Mouse (Mus musculus) frontal cortex, postnatal 36 days (tissue): ENCODE measurements at regions not wholly inside any gene's neighbourhood (a gene's known extent, or its start where the extent isn't known, plus 50 kb on each side); places are given as distances from the start of the nearest gene placed in this dataset.

Experiments
- DNase-seq, 2 experiments: peaks; one replicate each; pipeline ENCODE4 v3.0.0; 2022; ENCODE audit warnings: low spot score in 2 of 2

DNA sequence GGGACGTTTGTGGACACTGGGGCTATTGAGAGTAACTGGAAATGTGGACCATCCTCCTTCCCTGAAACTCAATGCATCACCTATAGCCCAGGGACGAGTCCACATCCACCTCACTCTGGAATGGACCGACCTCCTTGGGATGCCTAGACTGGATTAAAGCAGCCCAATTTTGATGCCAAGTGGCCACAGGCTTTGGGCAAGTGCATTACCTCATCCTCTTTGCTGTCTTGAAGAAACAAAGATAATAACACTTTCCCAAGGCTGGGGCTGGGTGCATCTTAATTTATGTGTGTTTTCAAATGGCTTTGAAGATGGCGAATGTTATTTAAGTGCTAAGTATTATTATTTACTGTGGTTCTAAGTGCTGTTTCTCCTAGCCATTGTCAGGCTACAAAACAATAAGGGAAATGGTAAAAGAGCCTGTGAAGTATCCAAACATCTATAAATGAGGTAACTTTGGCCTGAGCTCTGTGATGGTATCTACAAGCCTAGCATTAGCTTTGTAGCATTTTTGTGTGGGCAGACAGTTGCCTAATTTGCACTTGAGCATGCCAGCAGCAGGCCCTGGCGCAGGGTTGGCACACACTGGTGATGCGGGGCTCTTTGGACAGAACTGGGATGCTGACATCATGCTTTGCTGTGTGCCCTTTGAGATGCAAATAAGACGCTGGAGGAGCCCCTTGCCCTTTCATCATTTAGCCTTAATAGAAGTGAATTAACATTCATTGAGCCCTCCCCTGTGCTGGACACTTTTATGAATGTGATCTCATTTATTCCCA lies 1423.7 kb downstream of the Gsdmc2 start:
- peak in 1 of 2 experiments; percentile 2 for DNase-seq

DNA sequence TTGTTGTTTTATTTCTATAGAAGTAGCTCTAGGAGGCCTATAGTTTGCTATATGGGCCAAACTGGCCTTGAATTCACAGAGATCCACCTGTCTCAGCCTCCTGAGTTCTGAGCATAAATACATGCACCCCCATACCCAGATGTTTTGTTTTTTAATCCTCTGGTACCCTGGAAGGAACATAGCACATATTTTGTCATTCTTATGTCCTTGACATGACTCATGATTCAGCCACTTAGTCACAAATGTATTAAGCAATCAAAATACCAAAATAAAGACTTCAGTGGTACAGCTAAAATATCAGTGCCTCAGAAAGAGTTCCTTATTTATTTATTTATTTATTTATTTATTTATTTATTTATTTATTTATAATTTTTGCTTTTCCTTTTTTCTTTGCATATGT lies 1428.3 kb downstream of the Gsdmc2 start:
- DNase-seq: no peak

DNA sequence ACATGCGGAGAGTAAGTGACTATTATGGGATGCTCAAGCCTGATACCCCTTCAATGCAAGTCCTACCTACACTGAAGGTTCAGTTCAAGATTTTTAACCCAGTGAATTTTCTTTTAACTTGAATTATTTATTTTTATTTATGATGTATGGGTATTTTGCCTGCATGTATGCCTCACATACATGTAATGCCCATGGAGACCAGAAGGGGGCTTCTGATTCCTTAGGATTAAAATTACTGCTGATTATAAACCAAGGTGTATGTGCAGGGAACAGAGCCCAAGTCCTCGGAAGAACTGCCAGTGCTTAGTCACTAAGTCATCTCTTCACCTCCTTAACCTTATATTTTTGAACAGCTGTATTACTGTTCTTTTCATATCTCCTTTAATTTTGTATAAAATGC lies 1431.3 kb downstream of the Gsdmc2 start:
- no peak for DNase-seq

DNA sequence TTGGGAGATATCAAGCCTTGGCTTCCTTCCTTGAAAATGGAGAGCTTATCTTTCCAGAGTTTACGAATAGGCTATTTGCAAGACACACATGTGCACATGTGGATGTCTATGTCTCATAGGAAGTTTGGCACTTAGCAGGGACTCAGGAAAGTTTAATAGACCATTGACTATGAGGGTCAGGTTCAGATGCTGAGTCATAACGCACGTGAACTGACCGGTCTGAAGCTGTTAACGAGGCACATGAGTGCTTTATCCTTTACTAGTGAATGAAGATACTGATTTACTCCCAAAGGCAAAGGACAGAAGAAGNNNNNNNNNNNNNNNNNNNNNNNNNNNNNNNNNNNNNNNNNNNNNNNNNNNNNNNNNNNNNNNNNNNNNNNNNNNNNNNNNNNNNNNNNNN lies 1442.8 kb downstream of the Gsdmc2 start:
- DNase-seq: no peak

DNA sequence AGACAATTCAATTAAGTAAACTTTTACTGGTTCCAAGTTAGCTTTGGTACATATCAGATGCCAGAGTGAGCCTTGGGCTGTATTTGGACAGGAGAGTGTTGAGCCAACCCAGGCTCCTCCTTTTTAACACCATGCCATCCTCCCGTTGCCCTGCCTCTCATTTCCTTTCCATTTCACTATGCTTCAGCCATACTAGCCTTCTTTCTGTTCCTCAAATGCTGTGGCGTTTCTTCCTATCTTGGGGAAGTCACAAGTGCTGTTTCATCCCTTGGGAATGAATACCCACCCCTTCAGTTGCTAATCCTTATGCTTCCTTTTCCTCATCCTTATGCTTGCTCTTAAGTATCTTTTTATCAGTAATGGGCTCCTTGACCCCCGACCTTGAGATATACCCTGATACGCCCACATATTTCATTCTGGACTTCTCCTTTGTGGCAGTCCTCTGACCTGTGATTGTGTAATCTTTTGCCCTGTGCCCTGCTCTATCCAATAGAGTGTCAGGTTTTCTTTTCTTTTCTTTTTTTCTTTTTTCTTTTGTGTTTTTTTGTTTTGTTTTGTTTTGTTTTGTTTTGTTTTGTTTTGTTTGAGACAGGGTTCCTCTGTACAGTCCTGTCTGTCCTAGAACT lies 1443.9 kb downstream of the Gsdmc2 start:
- DNase-seq: no peak

DNA sequence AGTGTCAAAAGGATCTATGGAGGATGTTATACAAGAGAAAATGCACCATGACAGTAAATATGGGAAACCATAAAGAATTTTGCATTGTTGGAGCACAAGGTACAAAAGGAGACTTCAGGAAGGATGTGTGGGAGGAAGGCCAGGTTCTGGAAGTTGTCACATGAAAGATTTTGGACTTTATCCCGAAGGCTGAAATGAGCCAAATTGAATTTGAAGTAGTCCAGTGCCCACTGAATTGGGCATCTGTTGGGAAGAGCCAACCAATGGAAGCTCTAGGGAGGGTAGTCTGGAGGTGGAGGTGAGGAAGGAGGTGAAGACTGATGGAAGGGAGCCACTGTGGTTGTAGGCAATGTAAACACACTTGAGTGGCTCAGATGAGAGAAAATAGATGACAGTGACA lies 1445.6 kb downstream of the Gsdmc2 start:
- DNase-seq: no peak

DNA sequence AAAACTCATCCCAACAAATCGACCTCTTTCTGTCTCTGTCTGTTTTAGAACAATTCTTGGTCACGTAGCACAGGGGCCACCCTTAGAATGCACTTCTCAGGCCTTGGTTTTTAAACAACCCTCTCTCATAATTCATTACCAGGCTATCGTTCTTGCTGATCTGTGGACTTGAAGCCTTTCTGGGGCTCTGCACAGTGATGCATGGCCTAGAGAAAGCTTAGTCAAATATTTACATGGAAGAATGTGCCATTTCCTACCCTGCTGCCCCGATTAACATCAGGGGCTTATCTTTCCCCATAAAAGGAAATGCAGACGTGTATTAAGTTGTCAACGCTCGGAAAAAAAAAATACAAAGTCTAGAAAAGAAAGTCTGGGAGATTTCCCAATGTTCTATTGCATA lies 1448.0 kb downstream of the Gsdmc2 start:
- DNase-seq: no peak

DNA sequence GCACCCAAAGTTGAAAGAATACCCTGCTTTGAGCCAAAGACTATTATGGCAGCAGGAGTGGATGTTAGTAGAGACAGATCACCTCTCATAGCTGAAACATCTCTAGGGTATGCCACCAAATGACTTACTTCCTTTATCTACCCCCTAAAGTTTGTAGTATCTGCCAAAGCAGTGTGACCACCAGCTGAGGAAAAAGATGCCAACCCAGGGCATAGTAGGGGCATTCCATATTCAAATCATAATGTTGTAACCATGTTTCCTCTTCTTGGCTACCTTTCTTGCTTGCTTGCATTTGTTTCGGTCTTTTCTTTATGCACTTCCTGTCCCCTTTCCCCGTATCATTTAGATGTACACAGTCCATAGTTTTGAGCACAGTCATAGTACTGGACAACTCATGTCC lies 1449.6 kb downstream of the Gsdmc2 start:
- no peak for DNase-seq

DNA sequence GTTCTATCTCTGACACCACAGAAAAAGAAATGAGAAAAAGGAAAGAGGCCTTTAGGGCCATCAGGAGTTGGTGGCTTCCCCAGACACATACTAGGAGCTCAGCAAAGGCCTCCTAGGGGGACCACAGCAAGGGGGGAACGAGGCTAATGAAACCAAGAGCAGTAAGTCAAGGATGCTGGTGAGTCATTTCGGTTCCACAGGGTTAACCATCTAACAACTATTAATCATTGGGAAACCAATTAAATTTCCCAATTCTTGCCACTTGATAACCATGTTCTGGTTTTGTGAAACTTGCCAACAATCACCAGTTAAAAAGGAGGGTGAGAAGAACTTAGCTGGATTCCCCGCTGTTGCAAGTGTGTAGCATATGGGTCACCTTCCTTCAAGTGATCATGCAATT lies 1451.6 kb downstream of the Gsdmc2 start:
- no peak for DNase-seq

DNA sequence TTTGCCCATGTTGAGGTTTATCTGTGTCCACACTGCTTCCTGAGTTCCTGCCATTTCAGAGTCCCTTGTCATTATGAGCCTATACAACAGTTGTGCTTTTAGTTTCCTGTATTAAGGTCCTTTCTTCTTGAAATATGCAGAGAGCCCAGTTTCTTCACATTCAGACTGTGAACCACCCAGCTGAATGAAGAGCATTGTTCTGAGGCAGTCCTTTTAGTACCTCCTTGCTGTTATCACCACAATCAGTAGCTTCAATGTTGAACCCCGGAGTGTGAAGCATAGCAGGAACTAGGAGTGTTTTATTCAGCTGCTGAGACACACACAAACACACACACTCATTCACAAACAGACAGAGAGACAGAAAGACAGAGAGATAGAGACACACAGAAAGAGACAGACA lies 1452.1 kb downstream of the Gsdmc2 start:
- no peak for DNase-seq

DNA sequence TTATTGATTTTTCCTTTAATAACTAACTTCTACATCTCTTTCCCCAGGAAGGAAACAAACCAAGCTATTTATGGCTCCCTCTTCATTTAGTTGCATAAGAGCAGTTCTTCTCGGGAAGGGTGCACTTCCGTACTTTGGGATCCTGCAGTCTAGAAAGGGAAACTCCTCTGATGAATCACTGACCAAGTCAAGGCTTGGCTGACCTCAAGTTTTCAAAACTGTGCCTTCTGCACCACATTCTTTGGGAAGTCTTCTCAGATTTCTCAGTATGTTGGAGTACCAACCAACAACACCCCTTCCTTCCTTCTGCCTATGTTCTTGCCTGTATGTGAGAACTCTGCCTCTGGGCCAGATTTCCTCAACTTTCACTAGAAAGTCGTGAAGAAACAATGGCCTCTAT lies 1452.6 kb downstream of the Gsdmc2 start:
- DNase-seq: no peak

DNA sequence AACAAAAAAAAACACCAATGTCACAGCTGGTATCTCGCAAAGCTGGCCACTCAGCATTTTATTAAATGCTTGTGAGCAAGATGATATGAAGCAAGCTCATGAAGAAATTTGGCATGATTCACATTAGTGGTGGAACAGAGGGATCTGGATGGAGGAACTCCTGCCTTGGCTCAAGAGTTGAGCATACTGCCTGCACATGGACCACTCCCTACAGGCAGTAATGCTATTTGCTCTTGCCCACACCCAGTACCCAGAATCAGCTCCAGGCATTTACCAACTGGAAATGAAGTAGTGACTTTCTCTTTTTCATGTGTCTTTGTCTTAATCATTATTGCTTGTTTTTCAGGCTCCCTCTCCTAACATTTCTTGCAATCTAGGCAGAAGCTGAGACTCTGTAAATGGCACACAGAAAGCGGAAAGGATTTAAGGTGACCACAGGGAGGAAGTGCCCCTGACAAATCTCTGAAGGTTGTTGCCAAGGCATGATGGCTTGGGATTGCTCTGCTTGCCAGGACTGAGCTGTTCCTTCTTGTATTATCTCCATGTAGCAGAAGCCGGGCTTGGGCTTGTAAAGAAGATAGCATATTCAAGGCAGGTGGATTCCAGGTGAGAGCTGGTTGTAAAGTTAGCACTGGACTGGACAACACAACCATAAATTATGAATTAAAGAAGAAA lies 1455.4 kb downstream of the Gsdmc2 start:
- DNase-seq: no peak

DNA sequence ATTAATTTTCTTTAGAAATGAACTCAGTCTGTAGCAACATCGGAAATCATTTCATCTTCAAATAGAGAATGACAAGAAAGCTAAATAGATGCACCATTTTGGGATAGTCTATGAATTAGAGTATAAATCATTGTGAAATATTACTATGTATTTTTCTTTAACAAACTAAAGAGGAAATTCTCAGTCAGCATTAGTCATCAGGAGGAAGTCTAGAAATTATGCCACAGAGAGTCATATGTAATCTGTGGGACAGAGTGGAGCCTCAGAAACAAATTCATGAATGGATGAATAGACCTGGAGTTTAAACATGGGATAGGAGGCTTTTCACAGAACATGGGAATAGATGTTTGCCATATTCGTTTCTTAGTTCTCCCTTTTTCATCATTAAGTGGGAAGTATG lies 1459.4 kb upstream of the A1bg start:
- DNase-seq: no peak

DNA sequence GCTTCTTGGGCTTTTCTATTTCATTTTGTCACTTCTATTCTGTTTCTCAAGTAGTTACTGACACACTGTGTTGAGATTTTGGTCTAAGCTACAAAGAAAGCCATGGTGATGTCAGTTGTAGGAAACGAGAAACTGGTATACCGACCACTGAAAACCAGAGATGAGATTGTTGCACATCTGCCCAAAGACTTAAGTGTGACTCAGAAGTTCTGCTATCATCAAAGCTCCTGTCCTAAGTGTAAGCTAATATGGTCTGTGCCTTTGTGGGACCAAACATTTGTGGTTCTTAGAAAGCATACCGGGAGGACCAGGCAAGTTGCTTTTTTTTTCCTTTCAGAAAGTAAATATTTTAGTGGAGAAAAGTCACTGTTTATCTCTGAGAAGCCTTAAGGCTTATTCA lies 1451.8 kb upstream of the A1bg start:
- no peak for DNase-seq

DNA sequence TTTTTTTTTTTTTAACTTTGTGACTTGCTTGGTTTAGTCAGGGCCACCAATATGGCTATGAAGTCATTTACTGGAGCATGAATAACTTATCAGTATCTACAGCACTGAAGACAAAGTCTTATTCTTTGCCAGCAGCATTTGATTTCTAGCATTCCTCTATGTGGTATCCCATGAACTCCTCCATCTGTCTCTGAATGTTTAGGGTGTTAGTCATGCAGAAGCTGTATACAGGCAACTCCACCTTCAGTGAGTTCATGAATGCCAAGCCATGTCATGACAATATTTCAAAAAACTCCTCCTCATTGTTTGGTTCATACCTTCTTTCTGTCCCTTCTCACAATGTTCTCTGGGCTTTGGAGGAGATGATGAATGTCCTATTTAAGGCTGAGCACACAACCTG lies 1438.4 kb upstream of the A1bg start:
- no peak for DNase-seq

DNA sequence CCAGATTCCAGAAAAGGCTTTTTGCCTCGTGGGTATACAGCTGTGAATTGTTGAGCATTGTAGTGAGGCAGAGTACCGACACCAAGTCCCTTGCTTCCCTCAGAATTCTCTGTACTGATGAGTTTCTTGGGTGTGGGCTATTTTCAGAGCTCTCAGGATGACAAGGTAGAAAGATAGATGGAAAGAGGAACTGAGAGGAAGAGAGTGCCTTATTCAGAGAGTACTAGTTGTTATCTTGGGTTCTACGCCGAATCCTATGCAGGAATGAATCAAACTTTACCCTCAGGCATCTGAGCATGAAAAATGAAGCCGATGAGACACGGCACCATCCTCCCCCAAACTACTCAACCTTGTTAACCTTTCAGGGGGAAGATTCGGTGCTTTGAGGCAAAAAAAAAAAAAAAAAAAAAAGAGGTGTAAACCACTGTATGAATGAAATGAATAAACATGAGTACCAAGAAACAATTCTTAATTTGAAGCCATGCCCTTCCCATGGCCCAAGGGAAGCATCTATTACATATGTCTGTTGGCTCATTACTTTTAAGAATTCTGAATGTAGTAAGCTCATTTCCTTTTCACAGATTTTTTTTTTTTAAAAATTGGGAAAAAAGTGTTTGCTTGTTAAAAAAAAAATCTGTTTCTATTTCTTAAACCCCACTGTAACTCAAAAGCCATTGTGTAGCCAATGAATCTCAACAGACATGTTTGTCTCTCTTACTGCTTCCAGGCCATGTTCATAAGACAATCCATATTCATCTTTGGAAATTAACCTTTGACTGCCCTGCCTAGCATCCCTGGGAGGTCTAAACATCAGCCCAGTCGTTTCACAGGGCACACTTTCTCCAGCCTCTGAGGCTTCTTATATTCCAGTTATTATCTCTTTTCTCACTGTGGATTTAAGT lies 1435.8 kb upstream of the A1bg start:
- DNase-seq: no peak

DNA sequence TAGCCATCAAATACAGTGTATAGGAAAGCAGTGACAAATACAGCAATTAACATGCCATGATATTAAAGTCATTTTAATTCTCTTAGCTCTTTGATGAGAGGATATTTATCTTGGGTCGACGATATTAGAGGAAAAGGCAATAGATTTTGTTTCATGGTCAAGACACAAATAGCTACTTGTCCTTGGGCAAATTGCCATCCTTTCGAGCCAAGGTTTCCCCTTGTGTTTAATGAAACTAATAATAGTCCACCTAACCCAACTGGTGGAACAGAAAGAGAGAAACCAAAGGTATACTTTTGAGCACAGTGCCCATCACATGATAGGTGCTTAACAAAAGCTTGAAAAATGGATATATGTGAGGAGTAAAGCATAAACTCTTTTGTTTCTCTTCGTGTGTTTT lies 1431.0 kb upstream of the A1bg start:
- no peak for DNase-seq

DNA sequence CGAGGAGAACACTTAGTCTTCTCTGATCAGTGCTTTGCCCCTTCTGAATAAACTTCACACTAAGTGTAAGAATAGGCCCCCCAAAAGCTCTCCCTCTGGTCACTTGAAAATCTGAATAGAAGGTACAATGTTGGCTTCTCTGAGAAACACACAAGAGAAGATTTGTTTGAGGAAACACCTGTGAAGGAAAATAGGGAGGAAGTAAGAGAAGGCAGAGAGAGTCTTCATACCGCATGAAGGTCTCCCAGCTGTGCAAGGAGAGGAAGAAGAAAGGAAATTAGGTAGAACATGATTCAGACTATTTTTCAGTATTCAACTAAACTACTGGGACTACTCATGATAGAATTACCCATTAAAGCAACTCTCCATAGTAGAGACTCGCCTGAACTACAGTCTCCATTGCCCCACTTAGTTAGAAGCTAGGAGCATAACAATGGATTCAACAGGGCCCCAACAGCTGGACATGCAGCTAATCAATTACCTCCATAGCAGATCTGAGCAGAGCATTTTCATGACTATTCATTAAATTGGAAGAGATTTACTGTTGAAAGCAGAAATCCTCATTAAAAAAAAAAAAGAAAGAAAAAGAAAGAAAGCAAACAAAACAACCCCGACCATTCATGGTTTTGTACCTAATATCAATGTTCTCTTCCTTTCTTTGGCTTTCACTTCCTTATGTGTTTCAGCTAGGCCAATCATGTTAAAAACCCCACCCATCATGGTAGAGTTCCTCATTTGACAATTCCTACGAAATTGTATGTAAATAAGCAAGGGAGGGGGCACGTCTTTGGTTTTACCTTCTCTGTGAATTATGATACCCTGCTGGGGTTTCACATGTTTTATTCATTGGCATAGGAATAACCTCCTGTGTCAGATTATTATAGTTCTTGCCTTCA lies 1428.3 kb upstream of the A1bg start:
- DNase-seq: no peak

DNA sequence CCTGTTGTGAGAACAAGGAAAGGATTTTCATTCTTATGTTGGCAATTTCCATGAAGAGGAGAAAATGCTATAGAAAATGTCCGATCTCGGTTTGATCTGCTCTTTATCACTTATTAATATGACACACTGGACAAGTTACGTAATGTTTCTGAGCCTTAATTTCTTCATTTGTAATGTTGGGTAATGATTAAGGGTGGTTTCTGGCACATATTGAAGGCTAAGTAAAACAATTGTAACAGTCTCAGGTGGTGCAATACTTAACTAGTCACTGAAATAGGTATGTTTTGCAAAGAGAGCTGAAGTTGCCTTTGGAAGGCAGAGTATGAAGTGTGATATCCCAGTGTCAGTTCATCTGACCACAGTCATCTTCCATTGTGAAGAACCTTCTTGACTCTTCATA lies 1427.2 kb upstream of the A1bg start:
- no peak for DNase-seq

DNA sequence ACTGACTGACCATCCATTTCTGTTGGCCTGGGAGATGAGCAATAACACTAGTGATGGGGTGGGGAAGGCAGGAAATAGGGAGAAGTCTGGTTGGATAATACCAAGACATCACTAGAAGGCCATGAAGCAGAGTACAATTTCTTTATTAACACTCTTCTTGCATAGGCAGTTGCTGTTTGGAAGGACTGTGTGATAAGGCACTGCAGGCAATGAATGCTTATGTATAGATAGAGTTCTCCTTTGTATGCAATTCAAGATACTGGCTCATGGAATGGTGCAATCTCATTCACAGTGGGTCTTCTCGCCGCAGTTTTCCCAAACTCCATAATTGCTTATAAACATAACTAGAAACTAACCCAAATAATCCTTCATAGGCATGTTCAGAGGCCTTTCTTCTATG lies 1426.1 kb upstream of the A1bg start:
- no peak for DNase-seq

DNA sequence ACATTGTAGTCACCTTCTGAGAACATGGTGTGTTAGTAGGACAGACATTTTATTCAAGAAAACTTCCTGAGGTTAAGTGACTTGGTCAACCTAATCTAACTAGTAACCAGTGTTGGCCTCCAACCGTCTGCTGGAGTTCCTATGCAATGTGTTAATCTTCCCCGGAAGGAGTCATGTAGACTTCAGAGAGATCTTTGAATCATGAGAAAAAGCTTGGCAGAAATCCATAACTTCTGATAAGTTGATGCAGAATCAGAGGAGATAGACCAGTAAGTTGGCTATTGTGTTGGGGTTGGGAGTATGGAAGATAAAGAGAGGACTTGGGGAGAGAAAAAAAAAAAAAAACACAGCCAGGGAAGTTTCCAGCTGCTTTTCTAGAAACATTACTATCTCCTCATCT lies 1424.9 kb upstream of the A1bg start:
- no peak for DNase-seq
